Mouse (Mus musculus) telencephalon, adult 2 months (tissue): ENCODE measurements around the gene Dph5.

Source experiments
- DNase-seq: peaks from one replicate; pipeline ENCODE4 v3.0.0-alpha.2; 2011; ENCODE audit warnings: low read depth, low spot score

Dph5 gene

GRCm38 (mm10) chr3:115951221-115951620 lies 63.6 kb downstream of the Dph5 start:
- DNase-seq: no peak

- no peak for DNase-seq
These were observed 64.7 kb downstream of the Dph5 start for GRCm38 (mm10) chr3:115952356-115952755.

DNA sequence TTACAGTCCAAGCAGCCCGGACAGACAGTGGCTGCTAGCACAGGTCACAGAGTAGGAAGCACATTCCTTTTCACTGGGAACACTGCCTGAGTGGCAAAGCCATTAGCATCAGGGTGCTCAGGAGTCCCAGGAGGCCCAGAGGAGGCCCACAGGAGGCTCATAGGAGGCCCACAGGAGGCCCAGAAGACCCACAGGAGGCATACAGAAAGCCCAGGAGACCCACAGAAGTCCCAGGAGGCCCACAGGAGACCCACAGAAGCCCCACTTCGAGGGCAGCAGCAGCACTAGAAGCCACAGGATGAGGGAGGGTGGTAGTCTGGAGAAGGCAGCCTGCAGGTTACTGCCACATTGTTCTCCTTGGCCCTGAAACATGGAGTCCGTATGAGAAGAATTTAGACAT lies 65.5 kb downstream of the Dph5 start:
- DNase-seq: no peak

- no peak for DNase-seq
These were observed 69.6 kb downstream of the Dph5 start for GRCm38 (mm10) chr3:115957223-115957622.

GRCm38 (mm10) chr3:115961311-115962027 lies 73.8 kb downstream of the Dph5 start:
- DNase-seq: no peak

GRCm38 (mm10) chr3:115962028-115962415 lies 74.4 kb downstream of the Dph5 start:
- DNase-seq: no peak

DNA sequence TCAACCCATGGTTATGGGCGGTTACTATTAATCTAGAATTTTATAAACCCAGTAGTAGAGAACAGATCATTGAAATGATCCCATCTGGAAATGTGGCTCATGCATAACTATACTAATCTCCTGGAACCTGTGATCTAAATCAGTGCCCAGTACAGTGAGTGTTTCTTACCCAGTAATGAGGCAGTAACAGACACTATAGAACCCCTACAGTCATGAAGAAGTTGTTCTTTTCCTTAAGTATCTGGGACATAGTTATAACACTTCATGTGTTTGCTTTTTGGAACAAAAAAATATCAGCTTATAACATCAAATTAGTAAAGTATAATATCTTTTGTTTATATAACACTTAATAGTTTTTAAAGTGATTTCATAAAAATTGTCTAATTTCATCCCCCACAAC lies 76.0 kb downstream of the Dph5 start:
- DNase-seq: no peak

DNA sequence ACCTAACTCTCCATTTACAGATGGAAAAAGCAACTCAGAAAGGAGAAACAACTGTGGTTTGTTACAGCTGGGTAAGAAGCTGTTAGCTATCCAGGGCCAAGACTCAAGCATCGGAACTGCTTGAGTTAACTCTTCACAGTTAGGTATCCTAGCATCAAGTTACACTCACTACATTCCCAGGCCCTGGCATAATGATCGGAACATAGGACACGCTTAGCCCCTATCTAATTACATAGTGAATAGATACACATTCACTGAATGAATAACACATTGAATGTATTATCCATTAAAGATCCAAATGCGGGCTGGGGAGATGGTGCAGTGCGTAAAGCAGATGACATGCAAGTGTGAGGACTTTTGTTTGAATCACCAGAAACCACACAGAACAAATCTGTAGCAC lies 76.4 kb downstream of the Dph5 start:
- DNase-seq: no peak

DNA sequence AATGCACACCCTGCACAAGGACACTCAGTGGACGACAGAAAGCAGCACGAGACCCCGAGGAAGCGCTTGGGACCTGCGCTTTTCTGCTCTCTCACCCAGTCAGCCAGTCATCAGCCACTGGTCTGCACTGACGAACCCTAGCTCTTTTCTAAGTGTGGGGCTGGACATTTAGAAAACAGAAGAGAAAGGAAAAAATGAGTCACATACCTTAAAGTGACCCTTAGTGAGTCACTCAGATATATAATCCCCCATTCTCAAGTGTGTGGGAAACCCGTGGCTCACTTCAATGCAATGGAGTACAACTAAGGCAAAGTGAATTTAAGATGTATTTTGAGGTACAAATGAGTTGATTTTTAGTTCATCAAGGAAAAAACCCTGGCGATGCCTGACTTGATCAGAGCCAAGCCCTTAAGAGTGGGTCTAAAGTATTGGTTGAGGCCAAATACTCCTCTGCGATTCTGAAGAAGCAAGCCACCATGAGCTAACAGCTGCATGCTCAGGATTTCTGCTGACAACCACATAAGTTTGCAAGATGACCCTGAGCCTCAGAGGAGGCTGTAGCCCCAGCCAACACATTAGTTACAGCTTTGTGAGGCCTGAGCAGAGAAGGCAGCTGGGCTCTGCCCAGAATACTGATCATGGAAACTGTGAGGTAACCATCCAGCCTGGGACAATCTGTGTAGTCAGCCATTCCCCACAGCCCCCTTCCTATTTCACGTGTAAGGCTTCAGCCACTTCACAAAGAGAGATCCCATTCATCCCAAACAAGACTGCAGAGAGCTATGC lies 81.3 kb downstream of the Dph5 start:
- DNase-seq: no peak

DNA sequence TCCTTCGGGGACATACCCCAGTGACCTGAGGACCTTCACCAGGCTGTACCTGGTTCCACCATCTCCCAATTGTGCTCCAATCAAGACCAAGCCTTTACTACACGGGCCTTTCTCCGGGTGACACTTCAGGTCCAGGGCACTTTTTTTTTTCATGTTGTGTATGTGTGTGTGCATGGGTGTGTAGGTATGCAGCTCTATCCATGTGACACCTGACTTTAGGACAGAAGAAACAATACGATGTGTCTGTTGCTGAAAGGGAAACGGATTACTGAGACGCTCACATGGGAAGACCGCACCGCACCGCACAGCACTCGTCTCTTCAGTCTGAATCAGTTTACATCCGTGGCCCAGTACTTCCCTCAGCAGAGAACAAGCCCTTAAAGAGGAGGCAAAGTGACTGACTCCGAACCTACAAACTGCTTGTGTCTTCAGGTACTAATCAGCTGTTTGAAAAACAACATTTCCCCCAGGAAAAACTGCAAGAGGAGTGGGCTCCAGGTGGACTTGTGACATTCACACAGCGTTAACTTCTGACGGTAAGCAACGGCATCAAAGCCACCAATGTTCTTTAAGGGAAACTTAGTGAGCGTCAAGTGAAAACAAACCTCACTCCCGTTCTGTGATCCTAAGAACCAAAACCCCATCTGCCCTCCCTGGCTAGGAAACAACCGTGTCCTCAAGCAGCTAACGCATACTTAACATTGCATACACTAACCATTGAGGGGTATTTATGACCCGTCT lies 83.6 kb downstream of the Dph5 start:
- no peak for DNase-seq

- no peak for DNase-seq
These were observed 84.4 kb downstream of the Dph5 start for GRCm38 (mm10) chr3:115971891-115972646.

DNA sequence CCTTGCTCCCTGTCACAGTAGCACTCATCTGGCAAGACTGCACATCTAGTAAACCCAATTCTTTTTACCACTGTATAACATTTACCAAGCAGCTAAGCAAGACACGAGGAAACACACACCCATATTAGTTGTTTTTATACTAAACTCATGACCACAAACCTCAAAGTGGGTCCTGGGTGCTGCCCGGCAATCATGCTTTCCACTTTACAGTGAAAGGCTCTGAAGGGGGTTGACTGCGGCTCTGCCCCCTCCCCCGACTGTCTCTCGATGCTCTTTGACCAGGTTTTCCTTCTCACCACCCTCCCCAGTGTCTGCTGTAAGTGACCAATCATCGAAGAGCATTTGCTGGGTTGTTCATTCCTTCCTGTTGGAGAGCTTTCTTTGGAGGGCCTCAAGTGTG lies 86.6 kb downstream of the Dph5 start:
- no peak for DNase-seq

DNA sequence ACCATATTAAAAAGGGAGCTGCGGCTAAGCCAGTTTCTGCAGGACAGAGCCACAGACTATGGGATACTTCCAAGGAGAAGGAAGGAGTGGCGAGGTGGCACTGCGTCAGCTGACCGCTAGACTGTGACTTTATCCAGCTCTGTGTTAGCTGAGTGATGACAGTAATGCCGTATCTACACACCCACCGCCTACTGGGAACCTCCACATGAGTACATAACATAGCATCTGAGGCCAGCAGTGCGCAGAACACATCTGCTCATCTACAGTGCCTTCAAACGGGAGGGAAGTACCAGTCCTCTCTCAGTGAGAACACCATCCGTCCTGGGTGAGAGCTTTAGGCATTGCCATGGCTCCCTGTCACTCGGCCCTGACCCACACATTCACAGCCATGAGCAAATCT lies 87.4 kb downstream of the Dph5 start:
- DNase-seq: no peak

DNA sequence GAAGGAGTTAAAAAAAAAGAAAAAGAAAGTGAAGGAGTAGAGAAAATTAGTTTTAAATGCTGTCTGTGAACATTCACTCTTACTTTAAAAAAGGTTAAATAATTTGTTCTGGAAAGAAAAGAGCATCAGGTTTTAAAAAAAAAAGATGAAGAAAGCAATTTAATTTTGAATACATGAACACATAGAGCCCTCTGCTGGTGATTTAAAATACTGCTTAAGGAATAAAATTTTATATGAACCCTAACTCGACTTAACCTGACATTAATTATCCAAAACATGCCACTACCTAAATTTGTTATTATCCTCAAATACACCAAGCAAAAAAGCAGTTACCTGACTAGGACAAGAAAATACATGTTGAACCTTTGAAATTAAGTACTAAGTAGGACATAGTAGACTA lies 91.4 kb downstream of the Dph5 start:
- no peak for DNase-seq

DNA sequence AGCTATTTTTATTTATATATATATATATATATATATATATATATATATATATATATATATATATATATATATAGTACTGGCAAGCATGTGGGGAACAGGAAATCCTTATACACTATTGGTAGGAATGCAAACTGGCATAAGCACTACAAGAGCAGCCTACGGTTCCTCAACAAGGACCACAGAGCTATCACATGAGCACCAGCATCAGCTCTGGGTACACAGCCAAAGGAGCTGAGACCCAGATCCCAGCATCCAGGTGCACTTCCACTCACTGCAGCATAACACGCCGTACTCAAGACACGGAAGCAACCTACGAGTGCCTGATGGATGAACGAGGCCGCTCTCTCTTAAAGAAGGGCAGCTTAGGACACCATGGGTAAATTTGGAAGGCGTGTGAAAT lies 95.6 kb downstream of the Dph5 start:
- no peak for DNase-seq
